Mouse (Mus musculus): ENCODE data around the gene Nod2. TPM values are rescaled to one million over a fixed set of nuclear protein-coding genes. Genes with fewer than 3 reads are reported as not detected.
"Not testable (repeated sequence)": the region's sequence is repeated elsewhere in the genome, so short reads cannot be mapped to it uniquely, and the experiment has no call there.

Gene Nod2
- total RNA-seq, 2 experiments from 2014 or later: 0.15 to 0.39 TPM

DNA sequence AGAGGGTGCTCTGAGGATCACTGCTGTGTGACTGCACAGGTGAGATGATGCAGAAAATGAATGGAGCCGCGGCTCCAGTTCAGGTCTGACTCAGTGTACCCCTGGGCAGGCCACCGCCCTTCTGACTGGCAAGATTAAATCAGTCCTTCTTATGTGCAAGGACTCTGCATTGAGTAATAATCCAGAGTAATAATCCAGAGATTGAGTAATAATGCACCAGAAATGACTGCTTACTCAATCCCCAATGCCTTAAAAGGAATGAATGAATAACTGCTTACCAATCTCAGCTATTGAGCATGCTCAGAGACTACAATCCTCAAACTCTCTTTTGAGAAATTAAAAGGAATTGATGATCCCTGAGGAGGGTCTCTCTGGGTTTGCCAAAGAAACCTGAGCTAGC lies 8.2 kb upstream of the Nod2 start:
- Histone ChIP-seq H3K27ac (no peak overlapping the region), H3K4me3 (no peak overlapping the region)
- TF ChIP-seq CTCF (conservative IDR thresholded peaks at IDR 0.05): no peak
- no peak for DNase-seq (ENCODE audit: low spot score in 2 of 2)

DNA sequence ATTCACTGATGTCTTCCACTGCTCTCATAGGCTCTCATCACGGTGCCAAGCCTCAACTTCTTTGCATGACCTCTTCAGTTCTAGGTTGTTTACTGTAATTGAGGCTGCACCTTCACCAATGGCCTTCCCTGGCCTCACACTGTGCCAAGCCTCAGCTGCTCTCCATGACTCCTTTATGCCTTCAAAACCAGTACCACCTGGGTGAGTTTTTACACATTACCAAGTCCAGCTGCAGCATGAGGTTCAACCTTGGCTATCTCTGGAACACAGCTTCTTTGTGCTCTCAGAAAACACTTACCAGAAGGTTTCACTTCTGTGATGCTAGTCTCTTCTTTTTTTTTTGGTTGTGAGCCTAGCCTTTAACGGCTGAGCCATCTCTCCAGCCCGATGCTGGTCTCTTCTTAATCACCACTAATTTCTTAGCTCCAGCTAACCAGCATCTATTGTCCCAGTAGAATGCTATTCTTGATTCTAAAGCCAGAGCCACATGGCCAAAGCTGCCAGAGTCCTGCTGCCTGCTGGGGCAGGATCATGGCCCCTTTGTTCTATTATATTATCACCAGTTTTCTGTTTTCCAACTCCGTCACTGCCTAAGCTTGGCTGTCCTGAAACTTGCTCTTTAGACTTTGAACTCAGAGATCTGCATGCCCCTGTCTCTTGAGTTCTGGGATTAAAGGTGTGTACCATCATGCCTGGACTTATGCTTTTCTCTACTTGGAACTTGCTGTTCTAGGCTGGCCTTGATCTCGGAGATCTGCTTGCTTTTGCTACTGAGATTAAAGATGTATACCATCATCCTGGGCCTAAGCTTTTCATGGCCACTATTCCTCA lies 4.2 kb upstream of the Nod2 start:
- TF ChIP-seq CTCF (conservative IDR thresholded peaks at IDR 0.05): no peak
- Histone ChIP-seq H3K4me3 (no peak overlapping the region), H3K27ac (no peak overlapping the region)
- DNase-seq (ENCODE audit: low spot score in 2 of 2): no peak

DNA sequence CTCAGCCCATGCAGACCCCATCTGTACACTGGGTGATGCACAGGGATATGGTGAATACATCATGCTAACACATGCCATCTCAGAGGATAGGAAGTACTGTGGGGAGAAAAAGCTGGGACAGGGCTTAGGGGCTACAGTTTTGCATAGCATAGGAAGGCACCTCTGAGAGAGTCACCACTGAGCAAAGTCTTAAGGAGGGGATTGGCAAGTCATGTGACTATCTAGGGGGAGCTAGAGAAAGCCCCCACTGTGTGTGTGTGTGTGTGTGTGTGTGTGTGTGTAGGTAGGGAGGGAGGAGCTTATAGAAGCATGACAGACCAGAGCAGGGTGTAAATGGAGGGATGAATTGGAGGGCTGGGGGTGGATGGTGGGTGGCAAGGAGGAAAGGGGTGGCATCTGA lies 1.2 kb downstream of the Nod2 start:
- no peak for DNase-seq (ENCODE audit: low spot score in 2 of 2)
- Histone ChIP-seq H3K4me3 (no peak overlapping the region), H3K27ac (no peak overlapping the region)
- TF ChIP-seq CTCF (conservative IDR thresholded peaks at IDR 0.05): no peak

DNA sequence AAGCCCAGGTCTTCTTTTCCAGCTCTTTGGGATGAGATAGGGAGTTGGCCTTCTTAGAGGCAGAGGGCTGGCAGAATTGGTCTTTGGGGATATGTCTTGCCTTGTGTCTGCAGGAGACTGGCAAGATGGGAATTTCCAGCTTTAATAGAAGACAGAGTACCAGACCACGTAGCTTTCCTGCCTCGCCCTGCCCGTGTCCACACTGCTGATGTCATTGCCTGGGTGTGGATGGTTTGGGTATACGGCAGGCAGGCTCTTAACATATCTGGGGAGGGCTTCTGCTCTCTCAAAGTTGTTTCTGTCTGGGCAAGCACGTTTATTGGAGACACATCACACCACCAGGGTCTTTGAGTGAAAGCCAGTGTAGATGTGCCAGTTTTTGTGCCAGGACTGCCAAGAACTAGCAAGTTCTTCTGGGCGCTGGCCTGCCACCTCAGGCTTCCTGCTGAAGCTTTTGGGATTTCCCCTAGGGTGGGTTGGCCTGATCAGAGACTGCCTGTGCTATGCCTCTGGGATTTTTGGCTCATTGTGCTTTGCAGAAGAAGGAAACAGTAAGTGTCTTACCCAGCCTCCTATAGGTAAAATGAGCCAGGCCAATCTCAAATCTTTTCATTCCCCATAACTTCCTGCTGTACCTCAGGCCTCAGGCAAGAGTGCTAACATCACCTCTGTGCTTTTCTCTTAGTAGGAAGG lies 3.0 kb downstream of the Nod2 start:
- no peak overlapping the region for H3K27ac ChIP-seq
- no peak for TF ChIP-seq CTCF (conservative IDR thresholded peaks at IDR 0.05)
- DNase-seq (ENCODE audit: low spot score in 2 of 2): no peak
- H3K4me3 ChIP-seq: no peak overlapping the region

DNA sequence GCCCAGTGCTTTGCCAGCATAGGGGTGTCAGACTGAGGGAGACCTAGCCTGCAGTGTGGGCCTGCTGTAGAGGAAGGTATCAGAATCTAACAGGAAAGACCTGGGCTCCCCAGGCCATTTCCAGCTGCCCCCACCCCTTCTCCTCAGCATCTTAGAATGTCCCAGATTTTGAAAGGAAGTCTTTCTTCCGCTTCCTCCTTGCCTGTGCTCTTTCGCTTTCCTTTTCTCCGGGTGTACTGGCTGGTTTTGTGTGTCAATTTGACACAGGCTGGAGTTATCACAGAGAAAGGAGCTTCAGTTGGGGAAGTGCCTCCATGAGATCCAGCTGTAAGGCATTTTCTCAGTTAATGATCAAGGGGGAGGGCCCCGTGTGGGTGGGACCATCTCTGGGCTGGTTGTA lies 4.0 kb downstream of the Nod2 start:
- H3K27ac ChIP-seq; DNase-seq (ENCODE audit: low spot score in 2 of 2); H3K4me3 ChIP-seq: not testable (repeated sequence)

DNA sequence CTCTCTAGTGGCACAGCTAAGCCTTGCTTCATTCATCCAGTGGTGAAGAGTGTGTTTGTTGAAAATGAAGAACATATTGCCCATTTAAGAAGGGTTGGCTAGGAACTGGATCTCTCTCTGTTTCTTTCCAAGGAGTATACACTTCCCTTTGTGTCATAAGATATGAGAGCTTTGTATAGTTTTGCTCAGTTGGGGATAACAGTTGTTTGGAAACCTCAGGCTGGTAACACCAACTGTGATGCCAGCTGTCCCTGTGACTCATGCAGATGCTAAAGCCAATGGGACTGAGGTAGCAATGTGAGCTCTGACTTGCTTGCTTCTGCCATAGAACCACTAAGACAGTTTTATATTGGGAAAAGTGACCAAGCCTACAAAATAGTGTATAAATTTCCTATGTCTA lies 8.2 kb downstream of the Nod2 start:
- peak; percentile 48 to 53 for DNase-seq (ENCODE audit: low spot score in 2 of 2)
- TF ChIP-seq CTCF (conservative IDR thresholded peaks at IDR 0.05): no peak
- no peak overlapping the region for H3K27ac ChIP-seq
- H3K4me3 ChIP-seq: no peak overlapping the region

DNA sequence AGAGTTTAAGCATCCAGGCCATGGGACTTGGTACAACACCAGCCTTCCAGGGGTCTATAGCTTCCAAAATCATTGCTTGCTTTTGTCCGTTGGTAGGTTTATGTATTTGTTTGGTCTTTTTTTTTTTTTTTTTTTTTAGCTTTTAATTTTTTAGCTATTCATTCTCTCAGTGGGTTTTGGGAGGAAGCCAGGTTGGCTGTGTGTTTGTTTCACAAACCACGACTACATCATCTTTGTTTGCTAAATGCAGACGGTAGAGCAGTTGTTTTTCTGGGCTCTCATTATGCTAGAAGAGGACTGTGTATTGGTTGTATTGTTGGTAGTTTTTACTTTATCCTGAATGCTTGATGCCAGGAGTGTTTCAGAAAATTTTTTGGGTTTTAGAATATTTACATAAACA lies 12.8 kb downstream of the Nod2 start:
- peak in 1 of 2 experiments; percentile 26 for DNase-seq (ENCODE audit: low spot score in 2 of 2)
- Histone ChIP-seq H3K4me3 (no peak overlapping the region), H3K27ac (no peak overlapping the region)
- TF ChIP-seq CTCF (conservative IDR thresholded peaks at IDR 0.05): no peak

DNA sequence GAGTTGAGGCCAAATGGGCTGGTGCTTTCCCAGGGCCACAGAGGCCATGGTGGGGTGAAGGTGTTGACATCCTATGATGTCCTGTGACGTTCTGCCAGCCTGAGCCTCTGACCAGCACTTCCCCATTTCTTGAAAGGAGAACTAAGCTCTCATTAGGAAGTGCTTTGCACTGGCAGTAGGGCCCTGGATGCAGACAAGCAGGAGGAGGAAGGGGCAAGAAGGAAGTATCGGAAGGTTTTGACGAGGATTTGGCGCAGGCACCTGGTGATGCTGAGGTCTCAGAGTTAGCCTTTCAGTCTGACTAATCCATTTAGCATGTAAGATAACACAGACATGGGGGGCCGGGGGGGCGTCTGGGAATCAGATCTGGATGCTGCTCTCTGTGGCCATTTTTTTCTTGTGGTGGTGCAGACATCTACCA lies 15.3 kb downstream of the Nod2 start:
- no peak for TF ChIP-seq CTCF (conservative IDR thresholded peaks at IDR 0.05)
- H3K27ac ChIP-seq: no peak overlapping the region
- H3K4me3 ChIP-seq: no peak overlapping the region
- no peak for DNase-seq (ENCODE audit: low spot score in 2 of 2)

DNA sequence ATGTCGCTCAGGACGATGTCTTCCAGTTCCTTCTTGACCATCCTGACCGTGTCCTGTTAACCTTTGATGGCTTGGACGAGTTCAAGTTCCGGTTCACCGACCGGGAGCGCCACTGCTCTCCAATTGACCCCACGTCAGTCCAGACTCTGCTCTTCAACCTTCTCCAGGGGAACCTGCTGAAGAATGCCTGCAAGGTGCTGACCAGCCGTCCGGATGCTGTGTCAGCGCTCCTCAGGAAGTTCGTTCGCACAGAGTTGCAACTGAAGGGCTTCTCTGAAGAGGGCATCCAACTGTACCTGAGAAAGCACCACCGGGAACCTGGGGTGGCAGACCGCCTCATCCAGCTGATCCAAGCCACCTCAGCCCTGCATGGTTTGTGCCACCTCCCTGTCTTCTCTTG lies 17.0 kb downstream of the Nod2 start:
- no peak for TF ChIP-seq CTCF (conservative IDR thresholded peaks at IDR 0.05)

DNA sequence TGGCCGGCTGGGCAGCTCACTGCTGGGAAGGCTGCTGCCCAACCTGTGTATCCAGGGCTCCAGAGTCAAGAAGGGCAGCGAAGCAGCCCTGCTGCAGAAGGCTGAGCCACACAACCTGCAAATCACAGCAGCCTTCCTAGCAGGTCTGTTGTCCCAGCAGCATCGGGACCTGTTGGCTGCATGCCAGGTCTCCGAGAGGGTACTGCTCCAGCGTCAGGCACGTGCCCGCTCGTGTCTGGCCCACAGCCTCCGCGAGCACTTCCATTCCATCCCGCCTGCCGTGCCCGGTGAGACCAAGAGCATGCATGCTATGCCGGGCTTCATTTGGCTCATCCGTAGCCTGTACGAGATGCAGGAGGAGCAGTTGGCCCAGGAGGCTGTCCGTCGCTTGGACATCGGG lies 17.8 kb downstream of the Nod2 start:
- DNase-seq (ENCODE audit: low spot score in 2 of 2): no peak
- Histone ChIP-seq H3K27ac (no peak overlapping the region), H3K4me3 (no peak overlapping the region)
- no peak for TF ChIP-seq CTCF (conservative IDR thresholded peaks at IDR 0.05)

More for the DNA sequence above, 17.0 kb downstream of the Nod2 start:
- Histone ChIP-seq H3K4me3 (no peak overlapping the region), H3K27ac (no peak overlapping the region)
- no peak for DNase-seq (ENCODE audit: low spot score in 2 of 2)

DNA sequence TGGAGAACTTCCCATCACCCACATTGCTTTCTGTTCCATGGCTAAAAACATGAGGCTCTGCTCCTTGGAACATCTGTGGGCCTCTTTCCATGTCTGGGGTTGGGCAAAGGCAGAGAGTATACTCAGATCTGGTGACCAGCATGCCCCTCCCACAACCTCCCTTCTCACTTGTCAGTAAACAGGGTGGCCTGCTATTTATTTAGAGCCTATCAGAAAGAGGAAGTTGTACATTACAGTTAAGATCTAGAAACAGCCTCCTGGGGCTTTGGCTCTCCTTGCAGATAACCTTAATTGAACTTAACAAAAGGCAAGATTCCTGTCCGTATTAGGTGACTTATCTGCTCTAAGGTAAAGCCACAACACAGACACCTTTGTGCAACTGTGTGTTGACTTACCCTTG lies 19.3 kb downstream of the Nod2 start:
- Histone ChIP-seq H3K4me3 (no peak overlapping the region), H3K27ac (no peak overlapping the region)
- DNase-seq (ENCODE audit: low spot score in 2 of 2): no peak
- no peak for TF ChIP-seq CTCF (conservative IDR thresholded peaks at IDR 0.05)

DNA sequence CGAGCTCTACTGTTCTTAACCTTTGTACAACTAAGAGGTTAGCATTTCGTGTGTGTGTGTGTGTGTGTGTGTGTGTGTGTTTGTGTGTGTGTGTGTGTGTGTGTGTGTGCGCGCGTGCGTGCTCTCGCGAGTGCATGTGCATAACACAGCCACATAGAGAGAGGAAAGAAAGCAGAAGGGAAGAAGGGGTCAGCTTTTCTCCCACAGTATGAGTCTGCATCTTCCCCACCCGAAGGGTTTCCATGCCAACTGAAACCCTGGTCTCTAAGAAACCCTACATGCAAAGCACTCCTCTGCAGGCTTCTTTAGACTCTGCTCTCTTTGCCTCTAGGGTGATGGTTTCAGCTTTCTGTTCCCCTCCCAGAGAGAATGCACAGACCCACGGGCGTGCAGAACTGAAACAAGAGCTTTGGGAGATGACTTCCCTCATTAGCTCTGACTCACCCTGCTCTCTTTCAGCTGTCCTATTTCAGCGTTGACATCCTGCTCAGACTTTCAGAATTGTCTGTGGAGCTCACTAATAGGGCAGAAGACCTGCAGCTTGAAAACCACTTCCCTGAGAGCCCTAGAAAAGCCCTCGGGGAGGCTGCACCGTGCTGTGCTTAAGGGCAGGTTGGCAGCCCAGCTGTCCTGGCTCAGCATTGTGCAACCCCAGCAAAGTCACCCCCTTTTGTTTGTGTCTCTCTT lies 21.4 kb downstream of the Nod2 start:
- peak overlapping the region; percentile 51; the same call in 1 of the 2 replicates for H3K27ac ChIP-seq
- H3K4me3 ChIP-seq: no peak overlapping the region
- TF ChIP-seq CTCF (conservative IDR thresholded peaks at IDR 0.05): 0 out of 2 replicates have a peak, but pooled peaks have one; percentile 2
- peak; percentile 21 to 53 for DNase-seq (ENCODE audit: low spot score in 2 of 2)

DNA sequence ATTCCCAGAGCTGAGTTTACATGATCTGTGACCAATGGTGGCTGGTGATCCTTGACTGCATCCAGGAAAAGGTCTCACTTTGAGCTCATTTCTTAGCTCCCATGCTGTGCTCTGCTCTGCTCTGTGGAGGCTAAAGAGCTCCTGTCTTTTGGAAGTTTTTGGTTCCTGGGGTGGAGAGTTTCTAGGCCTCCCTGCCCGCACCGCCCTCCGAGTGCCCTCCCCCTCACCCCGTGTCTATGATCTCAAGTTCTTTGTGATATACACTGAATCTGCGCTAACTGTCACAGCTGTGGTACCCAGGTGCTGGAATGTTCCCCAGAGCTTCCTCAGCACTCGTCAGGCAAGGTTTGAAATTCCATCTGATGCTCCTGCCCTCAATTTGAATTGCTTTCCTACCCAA lies 23.7 kb downstream of the Nod2 start:
- H3K27ac ChIP-seq: no peak overlapping the region
- TF ChIP-seq CTCF (conservative IDR thresholded peaks at IDR 0.05): no peak
- DNase-seq (ENCODE audit: low spot score in 2 of 2): no peak
- no peak overlapping the region for H3K4me3 ChIP-seq

Measured in layer of hippocampus, adult 2 months (tissue).